Mouse (Mus musculus) kidney, embryonic 16.5 days (tissue): ENCODE measurements around the gene Rbm20. TPM values are rescaled to one million over a fixed set of nuclear protein-coding genes. Genes with fewer than 3 reads are reported as not detected.

Source experiments
- ATAC-seq: fragments of 200-750 bp; cut with Nextera tagmentation; 2 replicates; pipeline ENCODE4 v1.8.0; 2017; ENCODE audit warnings: moderate TSS enrichment; ENCODE audit not compliant: low FRiP score, low TSS enrichment
- H3K27ac ChIP-seq: fragments of 300-500 bp; sonication (generic); 2 replicates; pipeline ENCODE4 v1.5.1; 2014; ENCODE audit warnings: low read length
- H3K27me3 ChIP-seq: fragments of 300-500 bp; sonication (generic); 2 replicates; pipeline ENCODE4 v1.6.1; 2014; ENCODE audit warnings: low read length, control low read depth, mixed read lengths; ENCODE audit not compliant: insufficient read depth
- H3K36me3 ChIP-seq: fragments of 300-500 bp; sonication (generic); 2 replicates; pipeline ENCODE4 v1.6.1; 2014; ENCODE audit warnings: low read length, control low read depth, mixed read lengths; ENCODE audit not compliant: insufficient read depth
- H3K4me1 ChIP-seq: fragments of 300-500 bp; sonication (generic); 2 replicates; pipeline ENCODE4 v1.6.1; 2014; ENCODE audit warnings: low read length, control low read depth, mixed read lengths; ENCODE audit not compliant: insufficient read depth
- H3K4me2 ChIP-seq: fragments of 300-500 bp; sonication (generic); replicated peaks from 2 replicates; pipeline ENCODE4 v1.6.1; 2014; ENCODE audit warnings: low read depth, low read length
- H3K4me3 ChIP-seq: fragments of 300-500 bp; sonication (generic); 2 replicates; pipeline ENCODE4 v1.5.1; 2014; ENCODE audit warnings: mild to moderate bottlenecking, low read length
- H3K9ac ChIP-seq: fragments of 300-500 bp; sonication (generic); replicated peaks from 2 replicates; pipeline ENCODE4 v1.6.1; 2014; ENCODE audit warnings: low read length
- H3K9me3 ChIP-seq: fragments of 300-500 bp; sonication (generic); 2 replicates; pipeline ENCODE4 v1.6.1; 2016; ENCODE audit warnings: low read length, control low read depth
- WGBS: fragments of 180-500 bp; shearing (Covaris S2); extraction: QIAGEN DNeasy Blood & Tissue Kit; methylation state at CpG from one replicate; pipeline ENCODE4 v1.1.7; 2014; 5-methylcytosine and 5-hydroxymethylcytosine counted together
- polyA plus RNA-seq: library from polyadenylated mRNA; unstranded; fragments of >200 nt; fragmentation: Nextera tagmentation; extraction: Ambion mirVana; gene quantifications from 2 replicates; pipeline ENCODE4 v1.2.1, GENCODE M21; 2015

Rbm20 gene
- 2.5 and 3.1 TPM in 2 replicates for polyA plus RNA-seq

GRCm38 (mm10) chr19:53676718-53677634 is at the start of gene Rbm20:
Gene Rbm20 (plus strand): TSS chr19:53677306.
- Histone ChIP-seq H3K4me1 (peaks cover 8% of the 10 kb centered on the region), H3K27me3 (peaks cover 55% of the 10 kb centered on the region), H3K4me3 (peak within 1 kb of the TSS; percentile 70), H3K9ac (peak within 1 kb of the TSS; percentile 65), H3K9me3 (no peaks in the 10 kb centered on the region), H3K36me3 (no peaks in the 10 kb centered on the region), H3K4me2 (peak within 1 kb of the TSS; percentile 100), H3K27ac (no peak within 1 kb of the TSS)
- peak; percentile 90 for ATAC-seq
- under 1% methylated on average over 75 of the region's 82 CpGs for WGBS

GRCm38 (mm10) chr19:53638041-53638440 is 39.1 kb upstream of the Rbm20 start:
- no peaks in the 10 kb centered on the region for H3K9me3 ChIP-seq
- WGBS: 95% methylated on average over 2 of the region's 2 CpGs
- no peaks in the 10 kb centered on the region for H3K4me1 ChIP-seq
- no peak for ATAC-seq
- no peak overlapping the region for H3K4me2 ChIP-seq
- H3K4me3 ChIP-seq: no peak overlapping the region
- no peak overlapping the region for H3K27ac ChIP-seq
- no peaks in the 10 kb centered on the region for H3K27me3 ChIP-seq
- H3K36me3 ChIP-seq: peaks cover 60% of the 10 kb centered on the region
- no peak overlapping the region for H3K9ac ChIP-seq

GRCm38 (mm10) chr19:53638727-53639126 is 38.4 kb upstream of the Rbm20 start:
- Histone ChIP-seq H3K9ac (no peak overlapping the region), H3K4me3 (no peak overlapping the region), H3K36me3 (peaks cover 56% of the 10 kb centered on the region), H3K9me3 (no peaks in the 10 kb centered on the region), H3K27me3 (no peaks in the 10 kb centered on the region), H3K4me2 (no peak overlapping the region), H3K27ac (no peak overlapping the region), H3K4me1 (no peaks in the 10 kb centered on the region)
- no peak for ATAC-seq
- 90% methylated on average over 8 of the region's 8 CpGs for WGBS

GRCm38 (mm10) chr19:53644020-53644595 is 33.0 kb upstream of the Rbm20 start:
- no peaks in the 10 kb centered on the region for H3K9me3 ChIP-seq
- H3K4me3 ChIP-seq: no peak overlapping the region
- peaks cover 4% of the 10 kb centered on the region for H3K4me1 ChIP-seq
- no peaks in the 10 kb centered on the region for H3K27me3 ChIP-seq
- H3K36me3 ChIP-seq: peaks cover 52% of the 10 kb centered on the region
- no peak overlapping the region for H3K27ac ChIP-seq
- H3K4me2 ChIP-seq: no peak overlapping the region
- no peak for ATAC-seq
- WGBS: 90% methylated on average over 9 of the region's 9 CpGs
- no peak overlapping the region for H3K9ac ChIP-seq

- H3K36me3 ChIP-seq: peaks cover 31% of the 10 kb centered on the region
- H3K4me2 ChIP-seq: no peak overlapping the region
- no peak overlapping the region for H3K27ac ChIP-seq
- no peak for ATAC-seq
- H3K9me3 ChIP-seq: no peaks in the 10 kb centered on the region
- H3K4me1 ChIP-seq: peaks cover 22% of the 10 kb centered on the region
- H3K27me3 ChIP-seq: no peaks in the 10 kb centered on the region
- 74% methylated on average over 9 of the region's 9 CpGs for whole genome bisulfite sequencing
- no peak overlapping the region for H3K4me3 ChIP-seq
- H3K9ac ChIP-seq: no peak overlapping the region
Observed at GRCm38 (mm10) chr19:53647301-53647700, 29.8 kb upstream of the Rbm20 start.

GRCm38 (mm10) chr19:53648056-53648455 is 29.1 kb upstream of the Rbm20 start:
- Histone ChIP-seq H3K27me3 (no peaks in the 10 kb centered on the region), H3K4me3 (no peak overlapping the region), H3K4me2 (no peak overlapping the region), H3K9me3 (no peaks in the 10 kb centered on the region), H3K4me1 (peaks cover 29% of the 10 kb centered on the region), H3K36me3 (peaks cover 31% of the 10 kb centered on the region), H3K27ac (no peak overlapping the region), H3K9ac (no peak overlapping the region)
- WGBS: 15% methylated on average over 5 of the region's 5 CpGs
- ATAC-seq: no peak

- Histone ChIP-seq H3K4me1 (peaks cover 36% of the 10 kb centered on the region), H3K36me3 (peaks cover 27% of the 10 kb centered on the region), H3K27ac (peak overlapping the region; percentile 58; the same call in 1 of the 2 replicates), H3K9me3 (no peaks in the 10 kb centered on the region), H3K27me3 (no peaks in the 10 kb centered on the region), H3K9ac (no peak overlapping the region), H3K4me2 (peak overlapping the region; percentile 34; the same call in 1 of the 2 replicates), H3K4me3 (no peak overlapping the region)
- peak; percentile 62 for ATAC-seq
- WGBS: 21% methylated on average over 10 of the region's 10 CpGs
Observed at GRCm38 (mm10) chr19:53648802-53649236, 28.3 kb upstream of the Rbm20 start.

- WGBS: 53% methylated on average over 6 of the region's 6 CpGs
- Histone ChIP-seq H3K9me3 (no peaks in the 10 kb centered on the region), H3K4me3 (no peak overlapping the region), H3K9ac (no peak overlapping the region), H3K36me3 (peaks cover 23% of the 10 kb centered on the region), H3K27me3 (no peaks in the 10 kb centered on the region), H3K4me1 (peaks cover 42% of the 10 kb centered on the region), H3K4me2 (no peak overlapping the region), H3K27ac (peak overlapping the region; percentile 58)
- ATAC-seq: no peak; the same call in 1 of the 2 replicates
Observed at GRCm38 (mm10) chr19:53649361-53649760, 27.7 kb upstream of the Rbm20 start.

- Histone ChIP-seq H3K4me2 (no peak overlapping the region), H3K27me3 (no peaks in the 10 kb centered on the region), H3K9me3 (no peaks in the 10 kb centered on the region), H3K27ac (peak overlapping the region; percentile 58), H3K36me3 (peaks cover 21% of the 10 kb centered on the region), H3K4me1 (peaks cover 46% of the 10 kb centered on the region), H3K9ac (no peak overlapping the region), H3K4me3 (no peak overlapping the region)
- 15% methylated on average over 5 of the region's 5 CpGs for WGBS
- ATAC-seq: peak; percentile 72
Observed at GRCm38 (mm10) chr19:53649802-53650201, 27.3 kb upstream of the Rbm20 start.

- no peak overlapping the region for H3K9ac ChIP-seq
- no peak overlapping the region for H3K4me3 ChIP-seq
- H3K27me3 ChIP-seq: no peaks in the 10 kb centered on the region
- no peak for ATAC-seq
- H3K4me1 ChIP-seq: peaks cover 47% of the 10 kb centered on the region
- no peak overlapping the region for H3K4me2 ChIP-seq
- H3K27ac ChIP-seq: no peak overlapping the region
- H3K36me3 ChIP-seq: peaks cover 11% of the 10 kb centered on the region
- H3K9me3 ChIP-seq: no peaks in the 10 kb centered on the region
- 77% methylated on average over 7 of the region's 7 CpGs for WGBS
Observed at GRCm38 (mm10) chr19:53650921-53651320, 26.2 kb upstream of the Rbm20 start.
